Mouse (Mus musculus) stomach, postnatal 0 days (tissue): Measurements from ENCODE around the gene Gm29666.

ENCODE experiments used
- CTCF ChIP-seq: IDR thresholded peaks from 2 replicates; pipeline ENCODE4 v1.5.1; 2016; ENCODE audit warnings: antibody characterized with exemption, low read depth, mild to moderate bottlenecking, moderate library complexity
- EP300 ChIP-seq: optimal IDR thresholded peaks from 2 replicates; pipeline ENCODE3; 2016; ENCODE audit warnings: antibody characterized with exemption

- TF ChIP-seq CTCF = no peak
- TF ChIP-seq EP300 = no peak
Measured at GRCm38 (mm10) chr15:84944319-84944718, 24.5 kb upstream of the Gm29666 start.
